Mouse (Mus musculus): ENCODE results near the gene Cd200. TPM values are rescaled to one million over a fixed set of nuclear protein-coding genes. Genes with fewer than 3 reads are reported as not detected.
A peak's percentile ranks its signal among the peaks of the same experiment; 100 is the strongest.
"Not testable (repeated sequence)": the region's sequence is repeated elsewhere in the genome, so short reads cannot be mapped to it uniquely, and the experiment has no call there.

The Cd200 gene
- polyA plus RNA-seq, 1 experiment from 2014 or later: 27.6 TPM

GRCm38 (mm10) chr16:45352875-45353274 is 56.0 kb downstream of the Cd200 start:
- ATAC-seq (ENCODE audit: insufficient number of reproducible peaks, low FRiP score, low TSS enrichment, low read depth): peak; percentile 86; the same call in 1 of the 2 replicates
- no peak overlapping the region for H3K4me2 ChIP-seq
- no peaks in the 10 kb centered on the region for H3K36me3 ChIP-seq
- no peaks in the 10 kb centered on the region for H3K27me3 ChIP-seq
- no peak overlapping the region for H3K4me3 ChIP-seq
- H3K9me3 ChIP-seq: no peaks in the 10 kb centered on the region
- H3K9ac ChIP-seq: no peak overlapping the region
- H3K27ac ChIP-seq: no peak overlapping the region
- no peaks in the 10 kb centered on the region for H3K4me1 ChIP-seq

- no peaks in the 10 kb centered on the region for H3K4me1 ChIP-seq
Measured at GRCm38 (mm10) chr16:45350767-45351166, 58.1 kb downstream of the Cd200 start.

GRCm38 (mm10) chr16:45349523-45350298 is 59.1 kb downstream of the Cd200 start:
- Histone ChIP-seq H3K9me3 (no peaks in the 10 kb centered on the region), H3K27ac (no peak overlapping the region), H3K4me1 (no peaks in the 10 kb centered on the region), H3K4me2 (no peak overlapping the region), H3K4me3 (no peak overlapping the region), H3K36me3 (no peaks in the 10 kb centered on the region), H3K27me3 (no peaks in the 10 kb centered on the region), H3K9ac (no peak overlapping the region)
- no peak for ATAC-seq (ENCODE audit: insufficient number of reproducible peaks, low FRiP score, low TSS enrichment, low read depth)
- 76% methylated on average over 3 of the region's 3 CpGs for WGBS

More at GRCm38 (mm10) chr16:45350767-45351166, 58.1 kb downstream of the Cd200 start:
- Histone ChIP-seq H3K27ac (no peak overlapping the region), H3K36me3 (no peaks in the 10 kb centered on the region), H3K9ac (no peak overlapping the region), H3K4me3 (no peak overlapping the region), H3K9me3 (no peaks in the 10 kb centered on the region), H3K27me3 (no peaks in the 10 kb centered on the region), H3K4me2 (no peak overlapping the region)
- 58% methylated on average over 4 of the region's 4 CpGs for WGBS
- ATAC-seq (ENCODE audit: insufficient number of reproducible peaks, low FRiP score, low TSS enrichment, low read depth): no peak

- H3K27ac ChIP-seq; H3K4me3 ChIP-seq; H3K4me1 ChIP-seq; H3K27me3 ChIP-seq; H3K36me3 ChIP-seq; H3K9me3 ChIP-seq; H3K9ac ChIP-seq; ATAC-seq (ENCODE audit: insufficient number of reproducible peaks, low FRiP score, low TSS enrichment, low read depth); H3K4me2 ChIP-seq: not testable (repeated sequence)
- 83% methylated on average over 6 of the region's 9 CpGs for WGBS
Measured at GRCm38 (mm10) chr16:45348238-45348637, 60.6 kb downstream of the Cd200 start.

- Histone ChIP-seq H3K9me3 (no peaks in the 10 kb centered on the region), H3K9ac (no peak overlapping the region), H3K27ac (no peak overlapping the region), H3K4me1 (no peaks in the 10 kb centered on the region), H3K36me3 (no peaks in the 10 kb centered on the region), H3K4me2 (no peak overlapping the region), H3K4me3 (no peak overlapping the region), H3K27me3 (no peaks in the 10 kb centered on the region)
- WGBS: 86% methylated on average over 5 of the region's 5 CpGs
- ATAC-seq (ENCODE audit: insufficient number of reproducible peaks, low FRiP score, low TSS enrichment, low read depth): no peak
Measured at GRCm38 (mm10) chr16:45346930-45347387, 61.9 kb downstream of the Cd200 start.

- Histone ChIP-seq H3K4me2 (no peak overlapping the region), H3K9me3 (no peaks in the 10 kb centered on the region), H3K4me3 (no peak overlapping the region), H3K9ac (no peak overlapping the region), H3K4me1 (no peaks in the 10 kb centered on the region), H3K27me3 (no peaks in the 10 kb centered on the region), H3K36me3 (no peaks in the 10 kb centered on the region), H3K27ac (no peak overlapping the region)
- no peak for ATAC-seq (ENCODE audit: insufficient number of reproducible peaks, low FRiP score, low TSS enrichment, low read depth)
- WGBS: 88% methylated on average over 2 of the region's 2 CpGs
Measured at GRCm38 (mm10) chr16:45346367-45346766, 62.5 kb downstream of the Cd200 start.

GRCm38 (mm10) chr16:45344879-45345278 is 64.0 kb downstream of the Cd200 start:
- Histone ChIP-seq H3K9ac (no peak overlapping the region), H3K36me3 (no peaks in the 10 kb centered on the region), H3K4me2 (no peak overlapping the region), H3K4me3 (no peak overlapping the region), H3K4me1 (no peaks in the 10 kb centered on the region), H3K9me3 (no peaks in the 10 kb centered on the region), H3K27ac (no peak overlapping the region), H3K27me3 (no peaks in the 10 kb centered on the region)
- WGBS: 63% methylated on average over 2 of the region's 2 CpGs
- ATAC-seq (ENCODE audit: insufficient number of reproducible peaks, low FRiP score, low TSS enrichment, low read depth): no peak

- no peak overlapping the region for H3K27ac ChIP-seq
- H3K27me3 ChIP-seq: no peaks in the 10 kb centered on the region
- no peak overlapping the region for H3K9ac ChIP-seq
- no peaks in the 10 kb centered on the region for H3K4me1 ChIP-seq
- H3K36me3 ChIP-seq: no peaks in the 10 kb centered on the region
- H3K9me3 ChIP-seq: no peaks in the 10 kb centered on the region
- H3K4me2 ChIP-seq: no peak overlapping the region
- no peak overlapping the region for H3K4me3 ChIP-seq
- 43% methylated on average over 1 of the region's 1 CpGs for WGBS
- ATAC-seq (ENCODE audit: insufficient number of reproducible peaks, low FRiP score, low TSS enrichment, low read depth): no peak; the same call in 1 of the 2 replicates
Measured at GRCm38 (mm10) chr16:45336478-45336877, 72.4 kb downstream of the Cd200 start.

GRCm38 (mm10) chr16:45334891-45335290 is 74.0 kb downstream of the Cd200 start:
- Histone ChIP-seq H3K4me1 (0 out of 2 replicates have a peak, but pooled peaks cover 2% of the 10 kb centered on the region), H3K9me3 (no peaks in the 10 kb centered on the region)
- 82% methylated on average over 5 of the region's 5 CpGs for WGBS

GRCm38 (mm10) chr16:45334376-45334765 is 74.5 kb downstream of the Cd200 start:
- WGBS: 81% methylated on average over 2 of the region's 2 CpGs
- no peak overlapping the region for H3K4me2 ChIP-seq
- no peak; the same call in 1 of the 2 replicates for ATAC-seq (ENCODE audit: insufficient number of reproducible peaks, low FRiP score, low TSS enrichment, low read depth)
- H3K4me3 ChIP-seq: no peak overlapping the region
- no peaks in the 10 kb centered on the region for H3K27me3 ChIP-seq
- H3K4me1 ChIP-seq: 0 out of 2 replicates have a peak, but pooled peaks cover 2% of the 10 kb centered on the region
- no peaks in the 10 kb centered on the region for H3K9me3 ChIP-seq
- H3K36me3 ChIP-seq: no peaks in the 10 kb centered on the region
- no peak overlapping the region for H3K27ac ChIP-seq
- no peak overlapping the region for H3K9ac ChIP-seq

More at GRCm38 (mm10) chr16:45334891-45335290, 74.0 kb downstream of the Cd200 start:
- H3K4me2 ChIP-seq: no peak overlapping the region
- H3K27me3 ChIP-seq: no peaks in the 10 kb centered on the region
- H3K27ac ChIP-seq: no peak overlapping the region
- H3K9ac ChIP-seq: no peak overlapping the region
- ATAC-seq (ENCODE audit: insufficient number of reproducible peaks, low FRiP score, low TSS enrichment, low read depth): no peak; the same call in 1 of the 2 replicates
- no peak overlapping the region for H3K4me3 ChIP-seq
- H3K36me3 ChIP-seq: no peaks in the 10 kb centered on the region

GRCm38 (mm10) chr16:45333678-45334375 is 75.0 kb downstream of the Cd200 start:
- Histone ChIP-seq H3K27me3 (no peaks in the 10 kb centered on the region), H3K27ac (no peak overlapping the region), H3K4me3 (no peak overlapping the region), H3K4me1 (0 out of 2 replicates have a peak, but pooled peaks cover 2% of the 10 kb centered on the region), H3K4me2 (no peak overlapping the region), H3K9ac (no peak overlapping the region), H3K9me3 (no peaks in the 10 kb centered on the region), H3K36me3 (no peaks in the 10 kb centered on the region)
- peak; percentile 12; the same call in 1 of the 2 replicates for ATAC-seq (ENCODE audit: insufficient number of reproducible peaks, low FRiP score, low TSS enrichment, low read depth)
- 80% methylated on average over 8 of the region's 8 CpGs for WGBS

GRCm38 (mm10) chr16:45332591-45332990 is 76.3 kb downstream of the Cd200 start:
- no peaks in the 10 kb centered on the region for H3K27me3 ChIP-seq
- H3K9ac ChIP-seq: no peak overlapping the region
- no peaks in the 10 kb centered on the region for H3K9me3 ChIP-seq
- no peak overlapping the region for H3K4me2 ChIP-seq
- no peak overlapping the region for H3K27ac ChIP-seq
- no peak for ATAC-seq (ENCODE audit: insufficient number of reproducible peaks, low FRiP score, low TSS enrichment, low read depth)
- H3K36me3 ChIP-seq: no peaks in the 10 kb centered on the region
- H3K4me3 ChIP-seq: no peak overlapping the region
- 57% methylated on average over 8 of the region's 8 CpGs for WGBS
- H3K4me1 ChIP-seq: 0 out of 2 replicates have a peak, but pooled peaks cover 2% of the 10 kb centered on the region

Data from limb, embryonic 15.5 days (tissue).